Mouse (Mus musculus): ENCODE data around the gene Got1.

Got1 gene

GRCm38 (mm10) chr19:43478891-43479290, 45.5 kb downstream of the Got1 start:
- peak; percentile 78 for DNase-seq

GRCm38 (mm10) chr19:43477436-43477835, 47.0 kb downstream of the Got1 start:
- DNase-seq = no peak

- no peak for DNase-seq
Measured at GRCm38 (mm10) chr19:43476063-43476462, 48.3 kb downstream of the Got1 start.

- no peak for DNase-seq
Measured at GRCm38 (mm10) chr19:43475642-43476041, 48.8 kb downstream of the Got1 start.

GRCm38 (mm10) chr19:43472781-43473180, 51.6 kb downstream of the Got1 start:
- no peak for DNase-seq

- no peak for DNase-seq
Measured at GRCm38 (mm10) chr19:43472331-43472730, 52.1 kb downstream of the Got1 start.

- DNase-seq = no peak
Measured at GRCm38 (mm10) chr19:43469333-43469732, 55.1 kb downstream of the Got1 start.

GRCm38 (mm10) chr19:43467927-43468685, 56.3 kb downstream of the Got1 start:
- DNase-seq = no peak

GRCm38 (mm10) chr19:43465601-43466255, 58.7 kb downstream of the Got1 start:
- no peak for DNase-seq

GRCm38 (mm10) chr19:43465076-43465475, 59.3 kb downstream of the Got1 start:
- DNase-seq = no peak

GRCm38 (mm10) chr19:43464294-43464687, 60.1 kb downstream of the Got1 start:
- DNase-seq = no peak

- no peak for DNase-seq
Measured at GRCm38 (mm10) chr19:43463546-43464293, 60.7 kb downstream of the Got1 start.

GRCm38 (mm10) chr19:43462141-43462540, 62.3 kb downstream of the Got1 start:
- DNase-seq = no peak

GRCm38 (mm10) chr19:43460481-43460880, 63.9 kb downstream of the Got1 start:
- no peak for DNase-seq

- no peak for DNase-seq
Measured at GRCm38 (mm10) chr19:43459948-43460347, 64.5 kb downstream of the Got1 start.

- DNase-seq = no peak
Measured at GRCm38 (mm10) chr19:43453025-43453424, 71.4 kb downstream of the Got1 start.

GRCm38 (mm10) chr19:43452176-43452575, 72.2 kb downstream of the Got1 start:
- no peak for DNase-seq

GRCm38 (mm10) chr19:43451563-43451962, 72.8 kb downstream of the Got1 start:
- DNase-seq = no peak

All from lung, postnatal 36 days (tissue).